Comparison of ENCODE assay signal across 12 mouse cellular contexts in the genomic region with DNA sequence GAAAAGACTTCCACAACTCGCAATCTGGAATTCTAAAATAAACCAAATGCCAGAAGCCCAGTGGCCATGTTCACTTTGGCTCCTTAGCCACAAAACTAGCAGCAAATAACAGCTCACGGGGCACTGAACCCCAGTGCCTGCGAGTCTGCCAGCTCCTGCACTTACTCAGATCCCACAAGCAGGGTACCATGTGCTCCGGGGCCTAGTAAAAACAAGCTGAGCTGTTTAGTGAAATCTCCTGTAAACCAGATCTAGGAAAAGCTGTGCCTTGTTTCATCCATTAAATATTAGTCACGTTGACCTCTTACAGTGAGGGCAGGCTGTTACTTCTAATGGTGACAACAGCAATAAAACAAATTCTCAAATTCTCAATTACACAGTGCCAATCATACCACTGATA.
"Had no signal": no experiment of that assay in that cellular context is flagged by ENCODE, and none has a peak within 500 bp of the region (broad histone marks: within the 10 kb centered on the region; RNA-seq: fewer than 3 reads in every experiment).

No protein-coding gene starts in this region.

- H3K27me3 ChIP-seq: kidney, embryonic 15.5 days; neural tube, embryonic 12.5 days had no signal

- H3K9me3 ChIP-seq: kidney, embryonic 15.5 days; limb, embryonic 13.5 days; neural tube, embryonic 12.5 days had no signal

- DNase-seq: kidney, postnatal 14 days; layer of hippocampus, postnatal 36 days; lung, adult 18-20 months; midbrain, embryonic 14.5 days; right cerebral cortex, postnatal 4 days; spleen, adult 18-20 months; thymus, adult 18-20 months; thymus, postnatal 14 days had no signal

- H3K9ac ChIP-seq: kidney, embryonic 15.5 days; limb, embryonic 13.5 days; liver, embryonic 14.5 days; neural tube, embryonic 12.5 days had no signal

- H3K4me1 ChIP-seq: neural tube, embryonic 12.5 days had no signal

- H3K4me2 ChIP-seq: kidney, embryonic 15.5 days; limb, embryonic 13.5 days; neural tube, embryonic 12.5 days had no signal

- H3K27ac ChIP-seq: kidney, embryonic 15.5 days; limb, embryonic 13.5 days; liver, embryonic 14.5 days; neural tube, embryonic 12.5 days had no signal

- H3K4me3 ChIP-seq: kidney, embryonic 15.5 days; limb, embryonic 13.5 days; neural tube, embryonic 12.5 days had no signal
